In genomic region chr5:34480926-34481325, GRCm38 (mm10) we compare ENCODE assay signal across 21 mouse cellular contexts. TPM values are rescaled to one million over a fixed set of nuclear protein-coding genes. Genes with fewer than 3 reads are reported as not detected.
A peak's percentile ranks its signal among the peaks of the same experiment; 100 is the strongest.
DNase-seq lines count a peak whose midpoint lies in the region; ATAC-seq and TF ChIP-seq lines count a peak whose summit lies in the region.
"Had no signal": no experiment of that assay in that cellular context is flagged by ENCODE, and none has a peak within 500 bp of the region (broad histone marks: within the 10 kb centered on the region; RNA-seq: fewer than 3 reads in every experiment).

No protein-coding gene starts in this region.

- H3K27ac ChIP-seq in gastrocnemius, adult 2 months, result no peak overlapping the region
- H3K27ac ChIP-seq in liver, embryonic 14.5 days, result no peak overlapping the region
- no peak overlapping the region for H3K27ac ChIP-seq in ES-E14 (ENCODE audit: insufficient read depth, low read depth, low read length, poor library complexity, severe bottlenecking)
- no peak overlapping the region for H3K27ac ChIP-seq in forebrain, embryonic 14.5 days (ENCODE audit: low read depth, low read length)
- H3K27ac ChIP-seq: forebrain, embryonic 10.5 days; heart, embryonic 15.5 days; hindbrain, postnatal 0 days; kidney, embryonic 15.5 days; limb, embryonic 13.5 days; midbrain, embryonic 12.5 days; neural tube, embryonic 15.5 days had no signal

- H3K4me2 ChIP-seq in liver, embryonic 14.5 days (ENCODE audit: low read depth), result no peak overlapping the region
- H3K4me2 ChIP-seq in forebrain, embryonic 14.5 days (ENCODE audit: low read length), result no peak overlapping the region
- H3K4me2 ChIP-seq: heart, embryonic 15.5 days; kidney, embryonic 15.5 days; limb, embryonic 13.5 days; midbrain, embryonic 12.5 days; neural tube, embryonic 15.5 days had no signal

- H3K36me3 ChIP-seq in liver, embryonic 14.5 days (replicated peaks; ENCODE audit: control insufficient read depth, insufficient read depth, low read depth), result peaks cover 8% of the 10 kb centered on the region
- H3K36me3 ChIP-seq in ES-E14 (ENCODE audit: control insufficient read depth, insufficient read depth, low read length, poor library complexity, severe bottlenecking), result peaks cover 7% of the 10 kb centered on the region
- H3K36me3 ChIP-seq in splenic B cell, adult 2 months (ENCODE audit: control insufficient read depth, insufficient read depth, low read length, poor library complexity, severe bottlenecking), result peaks cover 4% of the 10 kb centered on the region
- H3K36me3 ChIP-seq in forebrain, embryonic 14.5 days (ENCODE audit: control insufficient read depth, insufficient read depth, low read length), result peaks cover 77% of the 10 kb centered on the region

- intact Hi-C loops in gastrocnemius, adult 2 months (cut with DNase I), result no loop called here

- DNase-seq in gastrocnemius, adult 2 months, result no peak
- DNase-seq in gastrocnemius, postnatal 25 days, result no peak
- DNase-seq in liver, embryonic 14.5 days (ENCODE audit: low read depth in 3 of 3, low spot score in 3 of 3), result no peak
- no peak for DNase-seq in liver
- peak; percentile 12 for DNase-seq in ES-E14 (ENCODE audit: low read depth, low spot score)
- DNase-seq in splenic B cell, adult 2 months (ENCODE audit: low read depth, low spot score), result peak; percentile 32
- DNase-seq in forebrain, embryonic 14.5 days (ENCODE audit: low spot score), result no peak
- DNase-seq: adrenal gland, postnatal 36 days; cerebellum, postnatal 10 days; lung, adult 18-20 months; lung, postnatal 4 days; right cerebral cortex, postnatal 4 days; thymus, postnatal 36 days had no signal

- H3K9me3 ChIP-seq in liver, embryonic 14.5 days (ENCODE audit: control insufficient read depth, low read length), result no peaks in the 10 kb centered on the region
- no peaks in the 10 kb centered on the region for H3K9me3 ChIP-seq in ES-E14 (ENCODE audit: control insufficient read depth, insufficient read depth, low read depth, low read length)
- H3K9me3 ChIP-seq in forebrain, embryonic 14.5 days (replicated peaks; ENCODE audit: control insufficient read depth, low read length), result no peaks in the 10 kb centered on the region
- H3K9me3 ChIP-seq: forebrain, embryonic 10.5 days; heart, embryonic 15.5 days; kidney, embryonic 15.5 days; limb, embryonic 13.5 days; midbrain, embryonic 12.5 days; neural tube, embryonic 15.5 days had no signal

- no peak for ATAC-seq in liver, embryonic 14.5 days (ENCODE audit: insufficient read depth)
- no peak for ATAC-seq in megakaryocyte progenitor cell, adult 5-6 weeks (replicated peaks; ENCODE audit: poor library complexity)
- no peak for ATAC-seq in forebrain, embryonic 14.5 days
- ATAC-seq: hindbrain, postnatal 0 days had no signal

- TF ChIP-seq CTCF in gastrocnemius, adult 2 months (IDR thresholded peaks at IDR 0.05), result peak; percentile 45
- peak; percentile 27; the same call in 1 of the 2 replicates for TF ChIP-seq CTCF in liver, embryonic 14.5 days (IDR thresholded peaks at IDR 0.05; ENCODE audit: low read depth)

- WGBS in liver, embryonic 14.5 days (ENCODE audit: insufficient replicate concordance), result 78% methylated on average over 3 of the region's 3 CpGs
- 86% methylated on average over 3 of the region's 3 CpGs for WGBS in forebrain, embryonic 14.5 days

- no peaks in the 10 kb centered on the region for H3K27me3 ChIP-seq in liver, embryonic 14.5 days (ENCODE audit: control insufficient read depth, insufficient read depth, low read length)
- H3K27me3 ChIP-seq in splenic B cell, adult 2 months (ENCODE audit: control insufficient read depth, insufficient read depth, low read length, poor library complexity, severe bottlenecking), result no peaks in the 10 kb centered on the region
- H3K27me3 ChIP-seq in forebrain, embryonic 14.5 days (replicated peaks; ENCODE audit: control insufficient read depth, insufficient read depth, low read length), result no peaks in the 10 kb centered on the region
- H3K27me3 ChIP-seq: heart, embryonic 15.5 days; kidney, embryonic 15.5 days; limb, embryonic 13.5 days; midbrain, embryonic 12.5 days; neural tube, embryonic 15.5 days had no signal

- no peaks in the 10 kb centered on the region for H3K4me1 ChIP-seq in liver, embryonic 14.5 days (replicated peaks; ENCODE audit: control insufficient read depth in 2 of 2, insufficient read depth in 2 of 2, low read length in 1 of 2)
- H3K4me1 ChIP-seq in ES-E14 (ENCODE audit: control insufficient read depth in 2 of 2, insufficient read depth in 2 of 2, low read length in 2 of 2, poor library complexity in 1 of 2), result no peaks in the 10 kb centered on the region
- H3K4me1 ChIP-seq in forebrain, embryonic 14.5 days (ENCODE audit: control insufficient read depth, insufficient read depth, low read length), result no peaks in the 10 kb centered on the region
- H3K4me1 ChIP-seq: forebrain, embryonic 10.5 days; heart, embryonic 15.5 days; kidney, embryonic 15.5 days; limb, embryonic 13.5 days; midbrain, embryonic 12.5 days; neural tube, embryonic 15.5 days had no signal

- no peak overlapping the region for H3K9ac ChIP-seq in liver, embryonic 14.5 days (replicated peaks)
- H3K9ac ChIP-seq in ES-E14 (ENCODE audit: insufficient read depth, low read depth, low read length, poor library complexity, severe bottlenecking), result no peak overlapping the region
- H3K9ac ChIP-seq in forebrain, embryonic 14.5 days (ENCODE audit: low read length), result no peak overlapping the region
- H3K9ac ChIP-seq: heart, embryonic 15.5 days; kidney, embryonic 15.5 days; limb, embryonic 13.5 days; midbrain, embryonic 12.5 days; neural tube, embryonic 15.5 days had no signal

- no peak for TF ChIP-seq EP300 in liver, embryonic 14.5 days (IDR thresholded peaks at IDR 0.05; ENCODE audit: low read depth)

- no peak overlapping the region for H3K4me3 ChIP-seq in gastrocnemius, adult 2 months
- H3K4me3 ChIP-seq in liver, embryonic 14.5 days (ENCODE audit: insufficient read depth in 1 of 2, low read depth in 2 of 2, low read length in 2 of 2), result no peak overlapping the region
- H3K4me3 ChIP-seq in ES-E14 (ENCODE audit: insufficient read depth in 1 of 2, low read depth in 1 of 2, low read length in 2 of 2, poor library complexity in 1 of 2, severe bottlenecking in 1 of 2), result no peak overlapping the region
- H3K4me3 ChIP-seq in forebrain, embryonic 14.5 days (ENCODE audit: low read depth, low read length), result no peak overlapping the region
- H3K4me3 ChIP-seq: forebrain, embryonic 10.5 days; heart, embryonic 15.5 days; kidney, embryonic 15.5 days; limb, embryonic 13.5 days; midbrain, embryonic 12.5 days; neural tube, embryonic 15.5 days had no signal

- in situ Hi-C loops in ES-E14 (cut with MboI; ENCODE audit: low sequenced_read_pairs in 2 of 2, unreplicated experiment in 2 of 2), result no loop called here

TF ChIP-seq in ES-E14, 5 proteins besides CTCF, POLR2A, EP300 and RAD21:
- TF ChIP-seq HCFC1 (IDR thresholded peaks at IDR 0.05; ENCODE audit: borderline replicate concordance, insufficient read depth, low read length) (no peak), CHD2 (IDR thresholded peaks at IDR 0.05; ENCODE audit: low read depth, low read length) (no peak), ZNF384 (IDR thresholded peaks at IDR 0.05; ENCODE audit: low read depth, low read length) (no peak), ZC3H11A (IDR thresholded peaks at IDR 0.05; ENCODE audit: borderline replicate concordance, low read depth, low read length) (no peak), MAFK (IDR thresholded peaks at IDR 0.05; ENCODE audit: insufficient read depth, low read depth, low read length) (no peak)

RNA-seq across cellular contexts. Expression of gene Tnip2, which starts 32.9 kb away (rescaled TPM):
- 1 to 10 TPM; 2.3 to 3.0 TPM for total RNA-seq in gastrocnemius, adult 2 months (2021)
- total RNA-seq in gastrocnemius, postnatal 25 days (2021), result 1 to 10 TPM; 2.1 to 2.3 TPM
- 3.0 and 5.0 TPM in 2 replicates for polyA plus RNA-seq in liver, embryonic 14.5 days (2012; rRNA removed)
- polyA plus RNA-seq in liver, embryonic 14.5 days (2014; fragmentation: Nextera tagmentation; extraction: Ambion mirVana), result 3.2 and 4.4 TPM in 2 replicates
- total RNA-seq in ES-E14 (2012; rRNA removed), result 17.0 and 17.7 TPM in 2 replicates
- 7.8 and 9.5 TPM in 2 replicates for total RNA-seq in megakaryocyte progenitor cell, adult 5-6 weeks (2015)
- total RNA-seq in megakaryocyte progenitor cell, adult 5-6 weeks (2017), result 17.6 and 22.2 TPM in 2 replicates
- polyA plus RNA-seq in forebrain, embryonic 14.5 days (2014; fragmentation: Nextera tagmentation; extraction: Ambion mirVana), result 3.6 and 4.8 TPM in 2 replicates

RNA-seq across cellular contexts. Expression of gene Sh3bp2, which starts 44.7 kb away (rescaled TPM):
- 1 to 10 TPM in 1 of 2 experiments, under 1 TPM in 1; 0.98 to 7.7 TPM for total RNA-seq in gastrocnemius, adult 2 months (2021)
- total RNA-seq in gastrocnemius, postnatal 25 days (2021), result 1 to 10 TPM; 1.1 to 1.2 TPM
- polyA plus RNA-seq in liver, embryonic 14.5 days (2012; rRNA removed), result 4.6 and 5.2 TPM in 2 replicates
- polyA plus RNA-seq in liver, embryonic 14.5 days (2014; fragmentation: Nextera tagmentation; extraction: Ambion mirVana), result 3.5 and 4.9 TPM in 2 replicates
- total RNA-seq in ES-E14 (2012; rRNA removed), result 2.4 and 3.4 TPM in 2 replicates
- 8.6 and 10.0 TPM in 2 replicates for total RNA-seq in megakaryocyte progenitor cell, adult 5-6 weeks (2015)
- total RNA-seq in megakaryocyte progenitor cell, adult 5-6 weeks (2017), result 21.0 and 23.0 TPM in 2 replicates
- polyA plus RNA-seq in forebrain, embryonic 14.5 days (2014; fragmentation: Nextera tagmentation; extraction: Ambion mirVana), result 18.8 and 27.8 TPM in 2 replicates

Comparison
In these comparisons a context has a peak if more than half of its experiments do, and no peak if none do; other contexts are left out.
1. DNase-seq: peak in ES-E14 (single experiment) and splenic B cell, adult 2 months (single experiment); none in gastrocnemius, adult 2 months (single experiment), gastrocnemius, postnatal 25 days (single experiment), liver, embryonic 14.5 days (0 of 3), liver (single experiment) and forebrain, embryonic 14.5 days (single experiment).